Mouse (Mus musculus) heart, adult 2 months (tissue): ENCODE results near the gene Galm. TPM values are rescaled to one million over a fixed set of nuclear protein-coding genes. Genes with fewer than 3 reads are reported as not detected.

Experiments
- DNase-seq, 2 experiments: peaks; one replicate each; pipeline ENCODE4 v3.0.0; 2021
- H3K27ac ChIP-seq: fragments of 200-600 bp; 2 replicates; pipeline ENCODE4 v1.8.1; 2022
- H3K27me3 ChIP-seq: fragments of 200-500 bp; 2 replicates; pipeline ENCODE4 v1.6.1; 2012; ENCODE audit warnings: mild to moderate bottlenecking, low read length, inconsistent platforms, mixed read lengths; ENCODE audit not compliant: control insufficient read depth, insufficient read depth
- H3K36me3 ChIP-seq: fragments of 200-500 bp; 2 replicates; pipeline ENCODE4 v1.6.1; 2012; ENCODE audit warnings: low read length, inconsistent platforms; ENCODE audit not compliant: control insufficient read depth, insufficient read depth
- H3K4me1 ChIP-seq: fragments of 200-500 bp; 2 replicates; pipeline ENCODE4 v1.6.1; 2011; ENCODE audit warnings: low read length; ENCODE audit not compliant: control insufficient read depth, insufficient read depth
- H3K4me3 ChIP-seq: fragments of 200-600 bp; 2 replicates; pipeline ENCODE4 v1.8.1; 2022
- H3K79me2 ChIP-seq: fragments of 200-500 bp; replicated peaks from 2 replicates; pipeline ENCODE4 v1.6.1; 2012; ENCODE audit warnings: mild to moderate bottlenecking, inconsistent platforms, low read length, moderate library complexity, mixed read lengths; ENCODE audit not compliant: control insufficient read depth, insufficient read depth
- H3K9ac ChIP-seq: fragments of 200-500 bp; 2 replicates; pipeline ENCODE4 v1.6.1; 2012; ENCODE audit warnings: low read depth, mild to moderate bottlenecking, control low read depth, inconsistent platforms, low read length, mixed read lengths
- CTCF ChIP-seq: fragments of 200-600 bp; IDR thresholded peaks from 2 replicates; pipeline ENCODE4 v1.8.1; 2022; ENCODE audit warnings: antibody characterized with exemption, mild to moderate bottlenecking, moderate library complexity
- EP300 ChIP-seq: fragments of 200-500 bp; IDR thresholded peaks from 2 replicates; pipeline ENCODE4 v1.6.1; 2011; ENCODE audit warnings: low read depth, low read length, control low read depth; ENCODE audit not compliant: insufficient read depth
- POLR2A ChIP-seq: fragments of 200-500 bp; IDR thresholded peaks from 2 replicates; pipeline ENCODE4 v1.6.1; 2011; ENCODE audit warnings: mild to moderate bottlenecking, low read depth, low read length, control low read depth; ENCODE audit not compliant: insufficient read depth
- WGBS: fragments of 180-500 bp; shearing (Covaris S2); methylation state at CpG from one replicate; pipeline ENCODE4 v1.1.7; 2018; 5-methylcytosine and 5-hydroxymethylcytosine counted together
- intact Hi-C: fragments of 180-260 bp; cut with DNase I; formaldehyde crosslinking; loops from one replicate; pipeline ENCODE4 v1.15.1; 2025
- polyA plus RNA-seq: library from polyadenylated mRNA; depleted of rRNA; stranded (reverse); fragments of >200 nt; gene quantifications from 2 replicates; pipeline ENCODE4 v1.2.3, GENCODE M21; 2012
- total RNA-seq, 2 experiments: library from RNA; stranded (reverse); gene quantifications; 2 replicates each; pipeline ENCODE4 v1.2.3; 2021

Galm gene
- total and polyA plus RNA-seq, 3 experiments, result 17.9 to 19.8 (median 19.6) TPM

DNA sequence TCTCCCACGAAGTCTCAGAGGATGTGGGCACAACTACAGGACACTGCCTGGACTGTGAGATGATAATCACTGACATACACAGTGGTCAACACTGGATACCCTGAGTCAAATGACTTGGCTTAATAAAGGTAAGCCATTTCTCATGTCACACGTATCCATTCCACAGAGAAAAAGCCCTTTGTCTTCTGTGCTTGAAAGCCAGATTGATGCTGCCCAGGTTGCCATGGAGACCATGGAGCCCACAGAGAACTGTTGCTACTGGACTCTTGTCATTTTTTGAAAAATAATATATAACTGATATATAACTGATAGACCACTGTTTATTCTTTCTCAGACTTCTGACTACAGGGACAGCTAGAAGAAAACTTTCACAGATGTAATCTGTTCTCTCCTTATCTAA lies 30.1 kb upstream of the Galm start:
- intact Hi-C loops, result no loop called here
- Histone ChIP-seq H3K27ac (no peak overlapping the region), H3K27me3 (no peaks in the 10 kb centered on the region), H3K4me3 (no peak overlapping the region), H3K4me1 (no peaks in the 10 kb centered on the region), H3K79me2 (no peaks in the 10 kb centered on the region), H3K9ac (no peak overlapping the region), H3K36me3 (no peaks in the 10 kb centered on the region)
- no peak for TF ChIP-seq POLR2A
- no peak for TF ChIP-seq CTCF
- no peak for TF ChIP-seq EP300
- DNase-seq, result no peak
- 66% methylated on average over 2 of the region's 2 CpGs for WGBS

DNA sequence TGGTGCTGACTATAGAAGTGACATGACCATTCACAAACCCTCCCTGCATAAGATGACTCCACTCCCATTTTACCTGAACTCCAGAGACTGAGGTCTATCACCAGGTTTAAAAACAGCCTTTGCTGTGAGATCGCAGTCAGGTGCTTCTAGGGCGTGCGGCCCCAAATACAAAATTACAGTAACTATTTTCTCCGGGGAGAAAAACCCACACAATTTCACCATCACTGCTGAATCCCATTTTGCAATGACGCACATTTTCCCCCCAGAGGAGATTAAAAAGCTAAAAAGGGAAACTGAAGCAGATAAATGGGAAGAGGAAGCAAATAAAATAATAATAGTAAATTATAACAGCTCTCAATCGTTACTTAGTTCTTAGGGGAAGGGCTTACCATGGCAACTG lies 27.4 kb upstream of the Galm start:
- intact Hi-C loops, result no loop called here
- 63% methylated on average over 6 of the region's 6 CpGs for WGBS
- H3K79me2 ChIP-seq, result no peaks in the 10 kb centered on the region
- H3K9ac ChIP-seq, result no peak overlapping the region
- H3K27me3 ChIP-seq, result no peaks in the 10 kb centered on the region
- H3K4me3 ChIP-seq, result no peak overlapping the region
- H3K36me3 ChIP-seq, result no peaks in the 10 kb centered on the region
- H3K27ac ChIP-seq, result no peak overlapping the region
- DNase-seq, result no peak
- no peak for TF ChIP-seq CTCF
- no peak for TF ChIP-seq POLR2A
- no peak for TF ChIP-seq EP300
- H3K4me1 ChIP-seq, result no peaks in the 10 kb centered on the region

DNA sequence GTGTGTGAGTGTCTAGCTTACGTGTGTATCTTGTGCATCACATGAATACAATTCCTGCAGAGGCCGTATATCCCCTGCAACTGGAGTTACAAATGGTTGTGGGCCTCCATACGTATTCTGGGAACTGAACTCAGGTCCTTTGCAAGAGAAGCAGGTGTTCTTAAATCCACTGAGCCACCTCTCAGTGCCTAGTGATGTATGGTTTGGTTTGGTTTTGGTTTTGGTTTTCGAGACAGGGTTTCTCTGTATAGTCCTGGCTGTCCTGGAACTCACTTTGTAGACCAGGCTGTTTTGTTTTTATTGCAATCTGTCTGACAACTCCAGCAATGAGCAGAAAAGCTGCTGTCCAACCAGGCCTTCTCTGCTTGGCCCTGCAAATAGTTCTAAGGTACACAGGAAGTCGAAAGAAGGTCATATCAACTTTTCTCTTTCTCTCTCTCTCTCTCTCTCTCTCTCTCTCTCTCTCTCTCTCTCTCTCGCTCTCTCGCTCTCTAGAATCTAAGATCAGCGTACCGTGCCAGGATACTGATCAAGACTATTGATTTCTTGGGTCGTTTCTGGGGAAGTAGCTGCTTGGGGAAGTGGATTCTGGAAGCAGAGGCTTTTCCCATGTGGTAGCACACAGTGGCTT lies 21.8 kb upstream of the Galm start:
- intact Hi-C loops, result no loop called here
- no peak for TF ChIP-seq POLR2A
- no peak for TF ChIP-seq EP300
- TF ChIP-seq CTCF, result no peak
- Histone ChIP-seq H3K27ac (no peak overlapping the region), H3K9ac (no peak overlapping the region), H3K27me3 (no peaks in the 10 kb centered on the region), H3K4me3 (no peak overlapping the region), H3K4me1 (no peaks in the 10 kb centered on the region), H3K79me2 (no peaks in the 10 kb centered on the region), H3K36me3 (no peaks in the 10 kb centered on the region)
- 83% methylated on average over 10 of the region's 10 CpGs for WGBS
- no peak for DNase-seq

DNA sequence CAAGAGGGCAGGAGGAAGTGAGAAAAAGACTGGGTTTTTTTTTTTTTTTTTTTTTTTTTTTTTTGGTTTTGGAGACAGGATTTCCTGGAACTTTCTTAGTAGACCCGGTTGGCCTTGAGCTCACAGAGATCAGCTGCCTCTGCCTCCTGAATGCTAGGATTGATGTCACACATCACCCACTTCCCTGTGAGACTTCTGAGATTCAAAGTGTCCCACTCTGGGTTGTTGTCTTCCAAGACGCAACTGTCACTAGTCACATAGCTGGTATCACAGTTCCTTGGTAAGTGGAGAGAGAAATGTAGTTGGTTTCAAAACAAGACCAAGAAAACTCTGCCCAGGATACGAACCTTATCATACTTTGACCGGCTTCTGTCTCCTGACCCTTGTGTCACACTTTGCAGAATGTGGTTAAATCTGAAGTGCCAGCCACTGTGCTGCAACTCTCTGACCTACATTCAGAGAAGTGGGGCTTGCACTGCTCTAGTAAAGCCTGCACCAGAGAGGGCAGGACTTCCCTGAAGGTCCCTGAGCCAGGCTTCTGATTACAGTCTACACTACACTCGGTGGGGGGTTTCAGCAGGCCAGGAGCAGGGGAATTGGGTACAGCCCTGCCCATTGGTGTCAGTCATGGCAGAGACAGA lies 14.5 kb upstream of the Galm start:
- Histone ChIP-seq H3K79me2 (no peaks in the 10 kb centered on the region), H3K27me3 (no peaks in the 10 kb centered on the region), H3K9ac (no peak overlapping the region), H3K36me3 (no peaks in the 10 kb centered on the region), H3K4me3 (no peak overlapping the region), H3K27ac (no peak overlapping the region), H3K4me1 (no peaks in the 10 kb centered on the region)
- DNase-seq, result no peak
- intact Hi-C loops, result no loop called here
- 38% methylated on average over 5 of the region's 5 CpGs for WGBS
- no peak for TF ChIP-seq EP300
- TF ChIP-seq POLR2A, result no peak
- no peak for TF ChIP-seq CTCF

DNA sequence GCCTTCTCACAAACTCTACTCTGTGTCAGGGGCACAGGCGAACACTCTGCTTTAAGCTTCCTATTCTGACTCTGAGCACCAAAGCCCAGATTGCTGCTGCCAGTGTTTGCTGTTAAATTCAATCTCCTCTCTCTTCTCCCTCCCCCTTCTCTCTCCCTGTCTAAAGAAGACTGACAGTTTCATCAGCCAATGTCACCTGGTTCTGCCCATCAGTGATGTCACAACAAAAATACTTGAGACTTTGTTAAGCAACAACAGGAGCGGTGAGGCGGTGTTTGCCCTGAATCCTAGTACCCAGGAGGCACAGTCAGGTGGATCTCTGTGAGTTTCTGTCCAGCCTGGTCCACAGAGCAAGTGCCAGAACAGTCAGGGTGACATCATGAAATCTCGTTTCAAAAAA lies 13.8 kb upstream of the Galm start:
- no peak for DNase-seq
- Histone ChIP-seq H3K36me3 (no peaks in the 10 kb centered on the region), H3K27me3 (no peaks in the 10 kb centered on the region), H3K79me2 (no peaks in the 10 kb centered on the region), H3K9ac (no peak overlapping the region), H3K27ac (no peak overlapping the region), H3K4me1 (no peaks in the 10 kb centered on the region), H3K4me3 (no peak overlapping the region)
- WGBS, result 98% methylated on average over 4 of the region's 4 CpGs
- intact Hi-C loops, result no loop called here
- TF ChIP-seq CTCF (no peak), EP300 (no peak), POLR2A (no peak)

DNA sequence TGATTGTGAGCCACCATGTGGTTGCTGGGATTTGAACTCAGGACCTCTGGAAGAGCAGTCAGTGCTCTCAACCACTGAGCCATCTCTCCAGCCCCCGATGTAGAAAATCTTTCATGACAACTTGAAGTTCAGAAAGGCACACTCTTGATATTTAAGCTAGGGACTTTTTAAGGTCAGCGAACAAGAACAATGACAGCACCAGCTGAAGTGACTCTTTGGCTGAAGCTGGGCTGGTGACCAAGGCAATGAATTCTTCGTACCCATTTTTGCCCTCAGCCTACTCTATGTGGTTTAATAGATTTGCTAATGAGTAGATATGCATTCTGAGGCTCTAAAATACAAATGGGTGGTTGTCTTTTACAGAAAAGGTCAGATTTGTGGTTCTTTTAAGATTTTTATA lies 6.9 kb upstream of the Galm start:
- WGBS, result 93% methylated on average over 3 of the region's 3 CpGs

More for the DNA sequence above, 6.9 kb upstream of the Galm start:
- no peak overlapping the region for H3K4me3 ChIP-seq
- TF ChIP-seq EP300, result no peak
- TF ChIP-seq POLR2A, result no peak
- no peak for TF ChIP-seq CTCF
- H3K79me2 ChIP-seq, result no peaks in the 10 kb centered on the region
- H3K36me3 ChIP-seq, result no peaks in the 10 kb centered on the region
- no peak overlapping the region for H3K9ac ChIP-seq
- no peak overlapping the region for H3K27ac ChIP-seq
- H3K4me1 ChIP-seq, result no peaks in the 10 kb centered on the region
- DNase-seq, result no peak
- H3K27me3 ChIP-seq, result no peaks in the 10 kb centered on the region
- intact Hi-C loops, result no loop called here
